Mouse (Mus musculus) heart, adult 8-10 months (tissue): ENCODE measurements at regions not wholly inside any gene's neighbourhood (a gene's known extent, or its start where the extent isn't known, plus 50 kb on each side); places are given as distances from the start of the nearest gene placed in this dataset.

Experiments used
- DNase-seq: peaks from one replicate; pipeline ENCODE4 v3.0.0; 2022; ENCODE audit warnings: low spot score

GRCm38 (mm10) chrX:70820518-70820917 is 229.5 kb upstream of the Mamld1 start:
- DNase-seq = no peak

- DNase-seq = peak; percentile 53
Measured at GRCm38 (mm10) chrX:70817771-70818170, 232.3 kb upstream of the Mamld1 start.

- peak; percentile 6 for DNase-seq
Measured at GRCm38 (mm10) chrX:70816662-70817061, 233.4 kb upstream of the Mamld1 start.

- DNase-seq = no peak
Measured at GRCm38 (mm10) chrX:70791796-70792195, 258.3 kb upstream of the Mamld1 start.

- DNase-seq = no peak
Measured at GRCm38 (mm10) chrX:70762862-70763261, 285.9 kb upstream of the Tmem185a start.

- peak; percentile 1 for DNase-seq
Measured at GRCm38 (mm10) chrX:70713004-70713604, 236.1 kb upstream of the Tmem185a start.

GRCm38 (mm10) chrX:70682194-70682593 is 205.2 kb upstream of the Tmem185a start:
- DNase-seq = no peak

GRCm38 (mm10) chrX:70667092-70667491 is 190.1 kb upstream of the Tmem185a start:
- DNase-seq = no peak
